Mouse (Mus musculus): ENCODE measurements around the gene Tex28. TPM values are rescaled to one million over a fixed set of nuclear protein-coding genes. Genes with fewer than 3 reads are reported as not detected.

Tex28 gene
- not detected for total RNA-seq (2023)

GRCm38 (mm10) chrX:74167738-74168137 is at the start of gene Tex28:
TSS of gene Tex28 (minus strand) at chrX:74167838.

GRCm38 (mm10) chrX:74176959-74177358 is 9.3 kb upstream of the Tex28 start, which contains the start of gene Tktl1:
TSS of gene Tktl1 (plus strand) at chrX:74177259.

GRCm38 (mm10) chrX:74135263-74135662 is 32.4 kb downstream of the Tex28 start, which contains the start of gene Mecp2:
TSS of gene Mecp2 (minus strand) at chrX:74135363.

GRCm38 (mm10) chrX:74127164-74127563 is 40.5 kb downstream of the Tex28 start, which contains the start of gene Opn1mw:
TSS of gene Opn1mw (plus strand) at chrX:74127464.

Other genes starting within 250 kb of the Tex28 start
- gene Arhgap4, start 246.0 kb downstream of the Tex28 start, total RNA-seq (2023) = 100 to 1,000 TPM; 236 to 237 TPM
- gene Naa10, start 245.9 kb downstream of the Tex28 start, total RNA-seq (2023) = 10 to 100 TPM; 43.1 to 48.0 TPM
- 10 to 100 TPM; 13.8 to 16.6 TPM for gene Renbp, start 237.0 kb downstream of the Tex28 start, total RNA-seq (2023)
- gene Hcfc1, start 201.5 kb downstream of the Tex28 start, total RNA-seq (2023) = 10 to 100 TPM; 81.1 to 89.4 TPM
- 10 to 100 TPM; 68.9 to 70.8 TPM for gene Irak1, start 143.9 kb downstream of the Tex28 start, total RNA-seq (2023)
- not detected for gene Opn1mw, start 40.4 kb downstream of the Tex28 start, total RNA-seq (2023)
- 10 to 100 TPM; 22.9 to 29.2 TPM for gene Mecp2, start 32.5 kb downstream of the Tex28 start, total RNA-seq (2023)
- gene Tktl1, start 9.4 kb upstream of the Tex28 start, total RNA-seq (2023) = under 1 TPM in 1 of 2 experiments, not detected in 1; 0.13 TPM
- gene Flna, start 82.0 kb upstream of the Tex28 start, total RNA-seq (2023) = 1,000 to 10,000 TPM; 1,510 to 1,605 TPM
- gene Emd, start 86.8 kb upstream of the Tex28 start, total RNA-seq (2023) = 10 to 100 TPM; 54.5 to 65.1 TPM
- gene Rpl10, start 103.0 kb upstream of the Tex28 start, total RNA-seq (2023) = 100 to 1,000 TPM; 403 to 503 TPM
- gene Taz, start 114.1 kb upstream of the Tex28 start, total RNA-seq (2023) = 10 to 100 TPM; 41.3 to 46.0 TPM
- 10 to 100 TPM; 40.6 to 41.7 TPM for gene Dnase1l1, start 114.5 kb upstream of the Tex28 start, total RNA-seq (2023)
- 100 to 1,000 TPM; 178 to 188 TPM for gene Atp6ap1, start 129.3 kb upstream of the Tex28 start, total RNA-seq (2023)
- gene Gdi1, start 137.2 kb upstream of the Tex28 start, total RNA-seq (2023) = 100 to 1,000 TPM; 233 to 246 TPM
- 10 to 100 TPM; 37.9 to 43.4 TPM for gene Fam50a, start 145.2 kb upstream of the Tex28 start, total RNA-seq (2023)
- gene Plxna3, start 161.2 kb upstream of the Tex28 start, total RNA-seq (2023) = 1 to 10 TPM in 1 of 2 experiments, under 1 TPM in 1; 0.20 to 1.6 TPM
- gene Lage3, start 185.8 kb upstream of the Tex28 start, total RNA-seq (2023) = 10 to 100 TPM; 23.3 to 27.5 TPM
- 10 to 100 TPM; 24.7 to 31.6 TPM for gene Ubl4a, start 205.4 kb upstream of the Tex28 start, total RNA-seq (2023)
- 10 to 100 TPM; 14.6 to 16.5 TPM for gene Slc10a3, start 205.5 kb upstream of the Tex28 start, total RNA-seq (2023)
- gene Fam3a, start 225.4 kb upstream of the Tex28 start, total RNA-seq (2023) = 10 to 100 TPM in 1 of 2 experiments, 1 to 10 TPM in 1; 9.9 to 11.0 TPM
- gene Ikbkg, start 225.5 kb upstream of the Tex28 start, total RNA-seq (2023) = 10 to 100 TPM; 32.5 to 40.3 TPM

Data from neutrophil, adult 83 days (primary cell).